Mouse (Mus musculus) inflammation-experienced regulatory T-cells, adult 6 months (primary cell): ENCODE data around the gene Dbh. TPM values are rescaled to one million over a fixed set of nuclear protein-coding genes. Genes with fewer than 3 reads are reported as not detected.

Experiments
- ATAC-seq: one replicate; pipeline ENCODE4 v1.8.0; 2017
- polyA plus RNA-seq, 3 experiments: library from polyadenylated mRNA; unstranded; fragments of 100-300 nt; shearing (Covaris generic); gene quantifications; one replicate each; pipeline ENCODE4 v1.2.1; 2017

Dbh gene
- polyA plus RNA-seq, 3 experiments from 2014 or later, result 0.22 TPM; not detected in 2

- no peak for ATAC-seq
Observed at GRCm38 (mm10) chr2:27163851-27164250, 1.2 kb upstream of the Dbh start.

GRCm38 (mm10) chr2:27166074-27166473 is 1.0 kb downstream of the Dbh start:
- ATAC-seq, result no peak

DNA sequence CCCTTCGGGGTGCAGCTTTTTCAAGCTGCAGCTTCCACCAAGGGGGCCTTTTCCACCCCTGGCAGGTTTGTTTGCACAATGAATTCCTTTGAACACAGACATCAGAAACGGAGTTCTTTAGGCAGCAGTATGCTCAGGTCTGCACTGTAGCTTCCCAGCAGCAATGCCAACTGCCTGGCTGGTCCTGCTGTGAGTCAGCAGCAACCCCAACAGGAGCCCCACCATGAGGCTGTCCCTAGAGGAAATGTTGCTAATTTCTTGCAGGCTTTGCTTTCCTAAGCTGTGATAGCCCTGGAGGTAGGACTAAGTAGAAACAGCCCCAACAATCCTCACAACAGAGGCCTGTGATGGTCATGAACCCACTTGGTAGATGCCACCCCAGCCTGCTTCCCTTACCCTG is 2.0 kb downstream of the Dbh start:
- no peak for ATAC-seq

DNA sequence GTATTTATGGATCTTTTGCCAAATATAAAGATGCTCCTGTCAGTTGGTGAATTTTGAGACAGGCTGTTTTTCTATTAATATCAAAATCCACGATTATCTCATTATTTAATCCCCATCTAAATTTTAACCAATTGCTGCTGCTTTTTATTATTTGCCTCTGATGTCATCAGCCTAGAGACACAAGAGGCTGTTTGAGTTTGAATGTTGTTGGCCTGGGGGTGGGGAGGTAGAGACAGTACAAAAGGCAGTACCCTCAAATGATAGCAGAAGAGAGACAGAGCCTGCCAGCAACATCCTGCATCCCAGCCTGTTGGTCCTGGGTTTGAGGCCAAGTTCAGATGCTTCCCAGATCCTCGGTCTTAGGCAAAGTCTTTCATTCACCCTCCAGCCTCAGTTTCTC is 9.2 kb downstream of the Dbh start:
- no peak for ATAC-seq

GRCm38 (mm10) chr2:27175696-27176267 is 10.7 kb downstream of the Dbh start:
- ATAC-seq, result no peak

- ATAC-seq, result no peak
Observed at GRCm38 (mm10) chr2:27179101-27179500, 14.1 kb downstream of the Dbh start.

DNA sequence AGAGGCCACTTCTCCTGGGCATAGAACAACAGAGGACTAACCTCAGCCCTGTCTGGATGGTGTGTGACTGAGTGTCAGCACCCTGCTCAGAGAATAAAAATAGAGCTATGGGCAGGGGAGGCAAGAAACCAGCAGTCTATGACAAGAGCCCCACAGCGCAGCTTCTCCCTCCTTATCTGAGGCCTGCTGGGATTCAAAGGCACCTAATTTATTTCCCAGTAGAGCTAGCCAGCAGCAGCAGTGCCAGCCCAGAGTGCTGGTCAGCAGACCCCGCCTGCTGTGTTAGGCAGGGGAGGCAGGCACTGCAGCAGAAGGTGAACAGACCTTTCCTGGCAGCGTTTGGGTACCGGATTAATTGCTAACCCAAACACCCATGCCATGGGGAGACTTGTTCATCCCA is 16.9 kb downstream of the Dbh start:
- ATAC-seq, result no peak

DNA sequence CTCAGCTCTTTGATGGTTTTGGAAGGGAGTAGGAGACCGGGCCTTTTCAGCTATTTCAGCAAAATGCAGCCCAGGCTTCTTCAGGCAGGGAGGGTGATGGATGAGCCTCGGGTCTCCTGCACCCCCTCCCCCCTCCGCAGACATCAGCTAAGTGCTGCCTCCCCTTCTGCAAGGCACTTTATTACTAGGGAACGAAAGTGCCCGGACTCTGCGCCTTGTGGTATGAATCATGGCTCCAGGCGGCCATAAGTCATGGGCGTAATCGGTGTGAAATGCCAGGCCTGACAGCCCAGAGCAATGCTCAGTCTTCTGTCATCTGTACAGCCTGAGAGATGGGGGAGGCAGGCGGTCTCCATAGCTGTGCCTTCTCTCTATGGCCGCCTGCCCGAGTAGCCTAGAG is 18.7 kb downstream of the Dbh start:
- no peak for ATAC-seq

DNA sequence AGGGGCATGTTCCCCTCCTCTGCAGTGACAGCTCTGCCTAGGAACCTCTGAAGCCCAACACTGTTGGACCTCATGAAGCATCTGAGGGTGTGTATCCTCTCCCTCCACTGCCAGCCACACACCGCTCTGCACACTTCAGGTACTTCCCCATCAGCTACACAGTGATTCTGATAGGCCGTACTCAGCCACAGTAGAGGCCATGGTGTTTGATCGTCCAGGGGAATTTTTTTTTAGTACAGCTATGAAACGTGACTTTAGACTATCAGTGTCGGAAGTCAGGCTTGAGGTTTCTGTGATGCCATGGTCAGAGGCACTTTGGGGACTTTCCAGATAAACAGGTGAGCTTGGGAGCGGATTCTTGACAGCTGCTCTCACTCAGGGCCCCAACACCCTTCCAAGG is 22.5 kb downstream of the Dbh start:
- peak; percentile 94 for ATAC-seq

- ATAC-seq, result no peak
Observed at GRCm38 (mm10) chr2:27189994-27190393, 25.0 kb downstream of the Dbh start.

GRCm38 (mm10) chr2:27198551-27199246 is 33.7 kb downstream of the Dbh start:
- ATAC-seq, result peak; percentile 83

DNA sequence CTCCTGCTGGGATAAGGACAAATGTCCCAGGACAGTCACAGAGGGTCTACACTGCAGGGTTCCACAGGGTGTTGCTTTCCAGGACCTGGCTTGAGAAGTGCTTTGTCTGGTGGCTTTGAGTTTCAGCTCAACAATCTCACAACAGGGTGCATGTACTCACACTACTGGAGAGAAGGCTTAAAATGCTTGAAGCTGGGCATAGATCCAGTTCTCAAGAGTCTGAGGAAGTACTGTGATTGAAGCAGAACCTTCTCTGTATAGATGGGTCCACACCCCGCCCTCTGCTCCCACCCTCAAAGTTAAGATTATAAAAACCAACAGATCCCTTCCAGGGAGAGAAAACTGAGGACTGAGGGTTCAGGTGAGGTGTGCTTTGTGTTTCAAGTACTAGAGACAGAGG is 35.6 kb downstream of the Dbh start:
- no peak for ATAC-seq

GRCm38 (mm10) chr2:27205666-27206065 is 40.6 kb downstream of the Dbh start:
- no peak for ATAC-seq

- no peak for ATAC-seq
Observed at GRCm38 (mm10) chr2:27206128-27206797, 41.2 kb downstream of the Dbh start.

DNA sequence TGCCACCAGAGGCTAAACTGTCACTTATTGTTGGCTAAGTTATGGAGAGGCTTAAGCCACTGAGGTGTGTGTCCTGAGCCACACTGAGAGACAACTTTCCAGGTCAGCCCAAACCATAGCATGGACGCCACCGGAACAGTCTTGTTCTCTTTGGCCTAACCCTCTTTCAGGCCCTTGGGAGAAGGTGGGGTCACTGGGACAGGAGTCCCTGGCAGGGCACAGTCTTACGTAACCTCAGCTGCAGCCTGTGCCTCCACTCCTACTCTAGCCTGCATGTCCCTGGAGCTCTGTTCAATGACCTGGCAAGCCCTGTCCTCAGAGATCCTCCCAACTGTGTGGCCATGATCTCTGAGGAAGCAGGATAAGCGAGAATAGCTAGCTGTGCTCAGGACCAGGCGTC is 42.1 kb downstream of the Dbh start:
- no peak for ATAC-seq

DNA sequence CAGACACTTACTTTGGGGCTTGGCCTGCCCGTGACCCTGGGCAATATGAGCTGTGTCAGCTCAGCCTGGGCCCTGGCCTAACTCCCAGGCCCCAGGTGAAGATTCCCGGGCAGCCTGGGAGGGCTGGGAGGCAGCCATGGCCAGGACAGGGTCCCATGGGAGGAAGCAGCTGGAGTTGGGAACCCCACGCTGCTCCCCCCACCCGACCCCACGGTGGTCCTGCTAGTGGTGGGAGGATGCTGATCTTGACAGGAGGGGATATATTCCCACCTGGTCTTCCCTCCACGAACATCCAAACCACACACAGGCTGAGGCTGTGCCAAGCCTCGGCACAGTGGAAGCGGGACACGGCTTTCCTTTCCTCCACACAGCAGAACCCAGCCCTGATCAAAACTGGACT is 44.3 kb downstream of the Dbh start:
- ATAC-seq, result peak; percentile 26

DNA sequence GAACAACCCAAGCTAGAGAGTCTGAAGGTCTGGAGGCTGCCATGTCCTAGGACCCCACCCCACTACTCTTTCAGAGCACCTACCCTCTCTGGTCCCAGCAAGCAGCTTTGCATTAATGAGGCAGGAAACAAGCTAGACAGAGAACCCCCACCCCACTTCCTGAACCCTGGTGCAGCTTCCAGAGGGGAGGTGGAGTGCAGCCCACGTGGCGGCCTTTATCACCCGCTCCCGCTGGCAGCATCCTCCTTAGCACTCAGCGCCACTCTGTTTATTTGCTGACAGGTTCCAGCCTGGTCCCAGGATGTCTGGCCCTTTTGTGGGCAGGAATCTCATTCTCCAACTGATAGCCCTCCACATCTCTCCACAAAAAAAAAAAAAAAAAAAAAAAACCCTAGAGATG is 44.8 kb downstream of the Dbh start:
- peak; percentile 93 for ATAC-seq

DNA sequence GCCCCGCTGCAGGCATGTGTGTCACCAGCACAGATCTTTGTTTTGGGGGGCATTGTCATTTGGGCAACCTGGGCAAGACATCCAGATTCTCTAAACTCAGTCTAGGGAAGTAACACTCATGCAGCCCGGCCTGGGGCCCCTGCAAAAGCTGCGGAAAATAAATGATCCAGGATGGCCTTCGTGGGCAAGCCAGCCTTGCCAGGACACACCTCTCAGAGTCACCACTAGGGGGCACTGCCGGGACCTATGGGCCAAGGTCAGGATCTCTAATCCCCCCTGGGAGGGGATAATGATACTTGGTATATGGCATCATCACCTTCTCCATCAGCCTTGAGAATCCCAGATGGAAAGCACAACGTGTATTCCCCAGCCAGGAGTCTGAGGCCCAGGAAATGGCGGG is 45.2 kb downstream of the Dbh start:
- ATAC-seq, result peak; percentile 17

- no peak for ATAC-seq
Observed at GRCm38 (mm10) chr2:27210676-27211210, 45.7 kb downstream of the Dbh start.

DNA sequence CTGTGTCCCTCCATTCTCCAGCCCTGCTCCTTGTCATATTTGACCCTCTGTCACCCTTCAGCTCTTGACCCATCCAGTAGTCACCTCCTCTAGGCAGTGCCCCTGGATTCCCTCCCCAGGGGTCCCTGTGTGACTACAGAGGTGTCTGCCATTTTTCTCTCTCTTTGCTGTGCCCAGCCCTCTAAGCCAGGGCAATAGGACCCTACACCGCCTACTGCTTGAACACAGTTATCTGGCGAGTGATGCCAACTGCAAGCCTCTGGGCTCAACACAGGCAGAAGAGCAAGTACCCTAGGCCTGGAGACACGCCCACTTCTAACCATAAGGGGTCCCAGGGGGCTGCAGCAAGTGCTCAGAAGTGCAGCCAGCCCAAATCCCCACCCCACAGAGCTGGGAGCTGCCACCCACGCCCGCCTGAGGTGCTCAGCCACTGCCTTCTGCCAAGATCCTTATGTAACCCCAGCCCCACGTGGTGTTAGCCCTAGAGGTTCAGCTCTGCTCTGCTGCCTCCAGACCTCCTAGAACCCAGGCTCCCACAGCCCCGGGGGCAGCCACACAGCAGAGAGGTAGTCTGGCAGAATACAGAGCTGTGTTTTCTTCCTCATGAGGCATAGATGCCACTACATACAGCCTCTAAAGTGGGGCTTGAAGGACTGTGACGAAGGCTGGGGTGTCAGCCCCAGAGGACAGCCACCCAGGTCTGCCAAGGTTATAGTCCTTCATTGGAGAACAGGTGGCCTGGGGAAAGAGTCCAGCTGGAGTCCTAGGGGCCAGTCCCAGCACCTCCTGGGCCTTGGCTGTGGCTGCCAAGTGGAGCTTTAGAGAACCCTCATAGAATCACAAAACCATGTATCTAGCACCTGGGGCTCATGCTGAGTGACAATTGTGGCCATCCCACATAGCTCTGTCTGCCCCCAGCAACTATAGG is 47.2 kb downstream of the Dbh start:
- no peak for ATAC-seq

GRCm38 (mm10) chr2:27215537-27215936 is 50.5 kb downstream of the Dbh start:
- no peak for ATAC-seq

DNA sequence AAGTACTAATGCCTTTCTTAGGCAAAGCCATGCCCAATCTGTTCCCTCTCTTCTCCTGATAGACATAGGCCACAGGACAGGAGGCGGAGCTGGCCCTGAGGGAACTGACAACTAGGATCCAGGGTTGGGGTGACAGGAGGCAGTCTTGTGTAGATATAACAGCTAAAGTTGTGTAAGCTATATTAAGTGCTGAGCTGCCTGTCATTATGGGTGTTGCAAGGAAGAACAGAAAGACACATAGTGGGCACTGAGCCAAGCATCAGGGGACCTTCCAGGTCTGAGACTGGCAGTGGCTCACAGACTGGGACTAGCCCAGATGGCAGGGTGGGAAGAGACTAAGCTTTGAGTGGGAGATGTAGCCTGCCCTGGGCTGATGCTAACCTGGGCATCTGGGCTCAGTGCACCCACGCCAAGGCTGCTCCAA is 53.1 kb downstream of the Dbh start:
- ATAC-seq, result no peak

GRCm38 (mm10) chr2:27218569-27218968 is 53.5 kb downstream of the Dbh start:
- no peak for ATAC-seq
